Mouse (Mus musculus): ENCODE measurements around the gene Tsc22d2. TPM values are rescaled to one million over a fixed set of nuclear protein-coding genes. Genes with fewer than 3 reads are reported as not detected.

The Tsc22d2 gene
- total and polyA plus RNA-seq, 2 experiments from 2014 or later = 10.2 to 27.7 TPM

GRCm38 (mm10) chr3:58377589-58378134, 36.9 kb upstream of the Tsc22d2 start:
- DNase-seq = no peak
- H3K4me2 ChIP-seq (ENCODE audit: low read depth) = no peak overlapping the region

GRCm38 (mm10) chr3:58382676-58383075, 31.8 kb upstream of the Tsc22d2 start:
- ATAC-seq = no peak
- no peaks in the 10 kb centered on the region for H3K27me3 ChIP-seq (ENCODE audit: insufficient read depth, low read length)
- H3K9ac ChIP-seq = no peak overlapping the region
- DNase-seq = no peak
- TF ChIP-seq CTCF (IDR thresholded peaks at IDR 0.05; ENCODE audit: low read depth) = no peak
- no peak overlapping the region for H3K27ac ChIP-seq (ENCODE audit: low read depth, low read length)
- no peak overlapping the region for H3K4me3 ChIP-seq (ENCODE audit: low read depth, low read length)
- no peaks in the 10 kb centered on the region for H3K9me3 ChIP-seq (ENCODE audit: low read length)
- H3K4me2 ChIP-seq (ENCODE audit: low read depth) = no peak overlapping the region
- H3K36me3 ChIP-seq (ENCODE audit: insufficient read depth) = no peaks in the 10 kb centered on the region
- H3K4me1 ChIP-seq (ENCODE audit: insufficient read depth) = no peaks in the 10 kb centered on the region
- 96% methylated on average over 1 of the region's 1 CpGs for WGBS

More at GRCm38 (mm10) chr3:58377589-58378134, 36.9 kb upstream of the Tsc22d2 start:
- no peaks in the 10 kb centered on the region for H3K27me3 ChIP-seq (ENCODE audit: insufficient read depth, low read length)
- no peak overlapping the region for H3K4me3 ChIP-seq (ENCODE audit: low read depth, low read length)
- ATAC-seq = no peak
- no peak overlapping the region for H3K27ac ChIP-seq (ENCODE audit: low read depth, low read length)
- no peak for TF ChIP-seq CTCF (IDR thresholded peaks at IDR 0.05; ENCODE audit: low read depth)
- H3K36me3 ChIP-seq (ENCODE audit: insufficient read depth) = no peaks in the 10 kb centered on the region
- 29% methylated on average over 5 of the region's 5 CpGs for WGBS
- H3K9me3 ChIP-seq (ENCODE audit: low read length) = no peaks in the 10 kb centered on the region
- no peak overlapping the region for H3K9ac ChIP-seq
- no peaks in the 10 kb centered on the region for H3K4me1 ChIP-seq (ENCODE audit: insufficient read depth)

GRCm38 (mm10) chr3:58385060-58385459, 29.5 kb upstream of the Tsc22d2 start:
- H3K4me3 ChIP-seq (ENCODE audit: low read depth, low read length) = no peak overlapping the region
- H3K9ac ChIP-seq = no peak overlapping the region
- H3K27ac ChIP-seq (ENCODE audit: low read depth, low read length) = no peak overlapping the region
- H3K4me2 ChIP-seq (ENCODE audit: low read depth) = no peak overlapping the region
- H3K27me3 ChIP-seq (ENCODE audit: insufficient read depth, low read length) = no peaks in the 10 kb centered on the region
- no peak for DNase-seq
- ATAC-seq = no peak
- H3K4me1 ChIP-seq (ENCODE audit: insufficient read depth) = no peaks in the 10 kb centered on the region
- H3K9me3 ChIP-seq (ENCODE audit: low read length) = no peaks in the 10 kb centered on the region
- whole genome bisulfite sequencing = 43% methylated on average over 1 of the region's 1 CpGs
- no peaks in the 10 kb centered on the region for H3K36me3 ChIP-seq (ENCODE audit: insufficient read depth)
- TF ChIP-seq CTCF (IDR thresholded peaks at IDR 0.05; ENCODE audit: low read depth) = no peak

- no peaks in the 10 kb centered on the region for H3K9me3 ChIP-seq (ENCODE audit: low read length)
- ATAC-seq (no peak), DNase-seq (no peak)
- no peaks in the 10 kb centered on the region for H3K36me3 ChIP-seq (ENCODE audit: insufficient read depth)
- no peaks in the 10 kb centered on the region for H3K4me1 ChIP-seq (ENCODE audit: insufficient read depth)
- no peak overlapping the region for H3K4me3 ChIP-seq (ENCODE audit: low read depth, low read length)
- TF ChIP-seq CTCF (IDR thresholded peaks at IDR 0.05; ENCODE audit: low read depth) = no peak
- H3K9ac ChIP-seq = no peak overlapping the region
- no peak overlapping the region for H3K27ac ChIP-seq (ENCODE audit: low read depth, low read length)
- H3K27me3 ChIP-seq (ENCODE audit: insufficient read depth, low read length) = no peaks in the 10 kb centered on the region
- WGBS = 82% methylated on average over 4 of the region's 4 CpGs
- H3K4me2 ChIP-seq (ENCODE audit: low read depth) = no peak overlapping the region
Observed at GRCm38 (mm10) chr3:58388731-58389130, 25.8 kb upstream of the Tsc22d2 start.

GRCm38 (mm10) chr3:58398541-58398940, 16.0 kb upstream of the Tsc22d2 start:
- Histone ChIP-seq H3K4me3 (ENCODE audit: low read depth, low read length) (no peak overlapping the region), H3K27me3 (ENCODE audit: insufficient read depth, low read length) (no peaks in the 10 kb centered on the region), H3K4me1 (ENCODE audit: insufficient read depth) (no peaks in the 10 kb centered on the region), H3K9me3 (ENCODE audit: low read length) (no peaks in the 10 kb centered on the region), H3K9ac (no peak overlapping the region), H3K4me2 (ENCODE audit: low read depth) (no peak overlapping the region), H3K27ac (ENCODE audit: low read depth, low read length) (no peak overlapping the region), H3K36me3 (ENCODE audit: insufficient read depth) (no peaks in the 10 kb centered on the region)
- DNase-seq = no peak
- no peak for TF ChIP-seq CTCF (IDR thresholded peaks at IDR 0.05; ENCODE audit: low read depth)
- no peak for ATAC-seq
- WGBS = 79% methylated on average over 5 of the region's 5 CpGs

- no peaks in the 10 kb centered on the region for H3K4me1 ChIP-seq (ENCODE audit: insufficient read depth)
- H3K27ac ChIP-seq (ENCODE audit: low read depth, low read length) = no peak overlapping the region
- ATAC-seq (no peak), DNase-seq (no peak)
- WGBS = 75% methylated on average over 3 of the region's 3 CpGs
- no peaks in the 10 kb centered on the region for H3K27me3 ChIP-seq (ENCODE audit: insufficient read depth, low read length)
- no peak overlapping the region for H3K9ac ChIP-seq
- no peak overlapping the region for H3K4me3 ChIP-seq (ENCODE audit: low read depth, low read length)
- H3K4me2 ChIP-seq (ENCODE audit: low read depth) = no peak overlapping the region
- TF ChIP-seq CTCF (IDR thresholded peaks at IDR 0.05; ENCODE audit: low read depth) = no peak
- H3K36me3 ChIP-seq (ENCODE audit: insufficient read depth) = no peaks in the 10 kb centered on the region
- H3K9me3 ChIP-seq (ENCODE audit: low read length) = no peaks in the 10 kb centered on the region
Observed at GRCm38 (mm10) chr3:58399931-58400330, 14.6 kb upstream of the Tsc22d2 start.

- Histone ChIP-seq H3K4me2 (ENCODE audit: low read depth) (no peak overlapping the region), H3K27ac (ENCODE audit: low read depth, low read length) (no peak overlapping the region), H3K36me3 (ENCODE audit: insufficient read depth) (no peaks in the 10 kb centered on the region), H3K27me3 (ENCODE audit: insufficient read depth, low read length) (no peaks in the 10 kb centered on the region), H3K4me3 (ENCODE audit: low read depth, low read length) (no peak overlapping the region), H3K4me1 (ENCODE audit: insufficient read depth) (no peaks in the 10 kb centered on the region), H3K9me3 (ENCODE audit: low read length) (no peaks in the 10 kb centered on the region), H3K9ac (no peak overlapping the region)
- DNase-seq (no peak), ATAC-seq (no peak)
- TF ChIP-seq CTCF (IDR thresholded peaks at IDR 0.05; ENCODE audit: low read depth) = no peak
Observed at GRCm38 (mm10) chr3:58411669-58412068, 2.8 kb upstream of the Tsc22d2 start.

Measured in forebrain, postnatal 0 days (tissue).